Mouse (Mus musculus) liver, embryonic 14.5 days (tissue): ENCODE data around the gene Phyh. TPM values are rescaled to one million over a fixed set of nuclear protein-coding genes. Genes with fewer than 3 reads are reported as not detected.

Experiments used
- ATAC-seq: fragments of 200-750 bp; cut with Nextera tagmentation; 2 replicates; pipeline ENCODE4 v1.8.0; 2017; ENCODE audit warnings: moderate number of reproducible peaks, mild to moderate bottlenecking, moderate library complexity; ENCODE audit not compliant: insufficient read depth
- DNase-seq, 3 experiments: peaks; one replicate each; pipeline ENCODE4 v3.0.0-alpha.2; 2012 to 2013; ENCODE audit warnings: low read depth in 3 of 3, low spot score in 3 of 3
- H3K27ac ChIP-seq: fragments of 300-500 bp; sonication (generic); 2 replicates; pipeline ENCODE4 v1.5.1; 2014; ENCODE audit warnings: moderate library complexity, mild to moderate bottlenecking, control low read depth, inconsistent platforms
- H3K27me3 ChIP-seq: fragments of 300-500 bp; sonication (generic); 2 replicates; pipeline ENCODE4 v1.6.1; 2014; ENCODE audit warnings: mild to moderate bottlenecking, low read length, moderate library complexity; ENCODE audit not compliant: control insufficient read depth, insufficient read depth
- H3K36me3 ChIP-seq: fragments of 300-500 bp; sonication (generic); replicated peaks from 2 replicates; pipeline ENCODE4 v1.6.1; 2014; ENCODE audit warnings: low read depth; ENCODE audit not compliant: control insufficient read depth, insufficient read depth
- H3K4me1 ChIP-seq, 2 experiments: fragments of 200-500 bp in 1 of 2; fragments of 300-500 bp in 1 of 2; sonication (generic) in 1 of 2; replicated peaks; 2 replicates each; pipeline ENCODE4 v1.6.1; 2012 to 2014; ENCODE audit warnings: antibody characterized with exemption in 1 of 2, inconsistent platforms in 1 of 2, low read length in 1 of 2; ENCODE audit not compliant: control insufficient read depth in 2 of 2, insufficient read depth in 2 of 2
- H3K4me2 ChIP-seq: fragments of 300-500 bp; sonication (generic); 2 replicates; pipeline ENCODE4 v1.6.1; 2014; ENCODE audit warnings: low read depth, mild to moderate bottlenecking, control low read depth, moderate library complexity
- H3K4me3 ChIP-seq, 2 experiments: fragments of 200-500 bp in 1 of 2; fragments of 300-500 bp in 1 of 2; sonication (generic) in 1 of 2; 2 replicates each; pipeline ENCODE4 v1.5.1; 2012 to 2014; ENCODE audit warnings: low read depth in 2 of 2, low read length in 2 of 2, mild to moderate bottlenecking in 2 of 2, control low read depth in 1 of 2, inconsistent platforms in 1 of 2, moderate library complexity in 1 of 2; ENCODE audit not compliant: insufficient read depth in 1 of 2
- H3K9ac ChIP-seq: fragments of 300-500 bp; sonication (generic); replicated peaks from 2 replicates; pipeline ENCODE4 v1.6.1; 2014; ENCODE audit warnings: mild to moderate bottlenecking, control low read depth, moderate library complexity
- H3K9me3 ChIP-seq: fragments of 300-500 bp; sonication (generic); 2 replicates; pipeline ENCODE4 v1.6.1; 2016; ENCODE audit warnings: low read length, mixed read lengths; ENCODE audit not compliant: control insufficient read depth
- CTCF ChIP-seq: IDR thresholded peaks from 2 replicates; pipeline ENCODE4 v1.5.1; 2016; ENCODE audit warnings: antibody characterized with exemption, low read depth, control low read depth
- EP300 ChIP-seq: IDR thresholded peaks from 2 replicates; pipeline ENCODE4 v1.6.1; 2016; ENCODE audit warnings: antibody characterized with exemption, low read depth
- WGBS: fragments of 180-500 bp; shearing (Covaris S2); extraction: QIAGEN DNeasy Blood & Tissue Kit; methylation state at CpG from one replicate; pipeline ENCODE4 v1.1.7; 2014; ENCODE audit not compliant: insufficient replicate concordance; 5-methylcytosine and 5-hydroxymethylcytosine counted together
- polyA plus RNA-seq, 2 experiments: library from polyadenylated mRNA; depleted of rRNA in 1 of 2; stranded (reverse) in 1 of 2; unstranded in 1 of 2; fragments of >200 nt; fragmentation: Nextera tagmentation in 1 of 2; extraction: Ambion mirVana in 1 of 2; gene quantifications; 2 replicates each; pipeline versions ENCODE4 v1.2.1 to v1.2.3; 2012 to 2014

Phyh gene
- polyA plus RNA-seq, 2 experiments: 38.8 to 63.8 TPM

DNA sequence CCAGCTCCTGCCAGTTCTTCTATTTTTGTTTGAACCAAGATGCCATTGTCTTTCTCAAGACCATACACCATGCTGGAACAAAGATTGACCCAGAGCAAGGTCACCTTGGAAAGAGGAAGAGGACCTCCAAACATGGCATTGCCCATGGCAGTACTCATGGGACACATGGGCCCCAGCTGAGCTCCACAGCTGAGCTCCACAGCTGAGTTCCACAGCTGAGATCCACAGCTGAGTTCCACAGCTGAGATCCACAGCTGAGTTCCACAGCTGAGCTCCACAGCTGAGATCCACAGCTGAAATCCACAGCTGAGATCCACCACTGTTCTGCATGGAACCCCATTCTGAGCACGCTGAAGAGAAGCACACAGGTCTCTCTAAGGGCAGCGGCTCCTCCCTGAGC lies 32.2 kb downstream of the Phyh start:
- no peak overlapping the region for H3K4me2 ChIP-seq
- no peaks in the 10 kb centered on the region for H3K27me3 ChIP-seq
- no peak overlapping the region for H3K27ac ChIP-seq
- H3K9ac ChIP-seq: no peak overlapping the region
- H3K4me3 ChIP-seq: no peak overlapping the region
- DNase-seq: no peak
- H3K36me3 ChIP-seq: no peaks in the 10 kb centered on the region
- WGBS: 76% methylated on average over 2 of the region's 2 CpGs
- H3K4me1 ChIP-seq: no peaks in the 10 kb centered on the region
- ATAC-seq: no peak
- TF ChIP-seq EP300: no peak
- no peak for TF ChIP-seq CTCF
- no peaks in the 10 kb centered on the region for H3K9me3 ChIP-seq

DNA sequence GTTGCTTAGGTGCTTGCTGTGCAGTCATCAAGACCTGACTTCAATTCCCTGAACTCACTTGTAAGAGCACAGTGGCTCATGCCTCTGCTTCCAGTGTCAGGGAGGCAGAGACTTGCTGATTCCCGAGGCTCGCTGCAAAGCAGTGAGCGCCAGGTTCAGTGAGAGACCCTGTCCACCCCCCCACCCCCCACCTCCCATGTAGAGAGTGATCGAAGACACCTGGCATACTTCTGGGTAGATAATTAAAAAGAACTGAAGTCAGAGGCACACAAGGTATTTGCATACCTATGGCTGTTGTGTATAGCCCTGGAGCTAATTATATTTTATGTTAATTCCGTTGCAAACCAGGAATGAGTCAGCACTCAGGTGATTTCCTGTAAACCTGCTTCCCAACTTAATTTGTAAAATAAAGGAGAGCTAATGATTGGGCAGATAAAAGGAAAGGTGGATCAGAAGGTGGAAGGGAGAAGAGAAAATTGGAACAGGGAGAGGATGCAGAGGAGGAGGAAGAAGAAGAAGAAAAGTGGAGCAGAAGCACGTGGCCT lies 35.5 kb downstream of the Phyh start:
- H3K27me3 ChIP-seq: no peaks in the 10 kb centered on the region
- H3K9ac ChIP-seq: no peak overlapping the region
- DNase-seq: no peak
- TF ChIP-seq CTCF: no peak
- TF ChIP-seq EP300: no peak
- no peak for ATAC-seq
- H3K4me2 ChIP-seq: no peak overlapping the region
- H3K4me1 ChIP-seq: no peaks in the 10 kb centered on the region
- no peak overlapping the region for H3K4me3 ChIP-seq
- WGBS: 67% methylated on average over 6 of the region's 6 CpGs
- no peak overlapping the region for H3K27ac ChIP-seq
- no peaks in the 10 kb centered on the region for H3K9me3 ChIP-seq
- no peaks in the 10 kb centered on the region for H3K36me3 ChIP-seq

- Histone ChIP-seq H3K36me3 (no peaks in the 10 kb centered on the region), H3K4me2 (no peak overlapping the region), H3K27me3 (no peaks in the 10 kb centered on the region), H3K27ac (no peak overlapping the region), H3K9me3 (no peaks in the 10 kb centered on the region), H3K9ac (no peak overlapping the region), H3K4me3 (no peak overlapping the region), H3K4me1 (no peaks in the 10 kb centered on the region)
- DNase-seq (no peak), ATAC-seq (no peak)
- 71% methylated on average over 12 of the region's 12 CpGs for WGBS
- TF ChIP-seq EP300: no peak
- TF ChIP-seq CTCF: no peak
These were observed 39.2 kb downstream of the Phyh start for GRCm38 (mm10) chr2:4958039-4958438.

GRCm38 (mm10) chr2:4967806-4968205 lies 49.0 kb downstream of the Phyh start:
- H3K9me3 ChIP-seq: no peaks in the 10 kb centered on the region
- DNase-seq: no peak
- no peak overlapping the region for H3K4me2 ChIP-seq
- no peak for ATAC-seq
- no peak overlapping the region for H3K9ac ChIP-seq
- WGBS: 68% methylated on average over 2 of the region's 2 CpGs
- H3K4me1 ChIP-seq: no peaks in the 10 kb centered on the region
- no peaks in the 10 kb centered on the region for H3K36me3 ChIP-seq
- no peak for TF ChIP-seq EP300
- no peak for TF ChIP-seq CTCF
- no peaks in the 10 kb centered on the region for H3K27me3 ChIP-seq
- no peak overlapping the region for H3K27ac ChIP-seq
- H3K4me3 ChIP-seq: no peak overlapping the region

DNA sequence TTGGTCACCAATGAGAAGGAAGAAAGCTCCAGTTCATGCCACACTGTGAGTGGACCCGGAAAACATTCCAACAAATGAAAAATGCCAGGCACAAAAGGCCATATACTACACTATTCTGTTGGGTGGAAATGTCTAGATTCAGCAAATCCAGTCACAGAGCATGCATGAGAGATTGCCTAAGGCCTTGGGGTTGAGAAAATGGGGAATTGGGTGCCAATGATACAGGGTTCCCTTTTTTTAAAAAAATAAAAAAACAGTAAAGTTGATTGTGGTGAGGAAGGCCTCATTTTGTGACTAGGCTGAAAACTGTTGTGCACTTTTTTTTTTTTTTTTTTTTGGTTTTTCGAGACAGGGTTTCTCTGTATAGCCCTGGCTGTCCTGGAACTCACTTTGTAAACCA lies 50.3 kb downstream of the Phyh start:
- ATAC-seq: no peak

More for the DNA sequence above, 50.3 kb downstream of the Phyh start:
- Histone ChIP-seq H3K4me1 (no peaks in the 10 kb centered on the region), H3K9me3 (no peaks in the 10 kb centered on the region), H3K9ac (no peak overlapping the region), H3K36me3 (no peaks in the 10 kb centered on the region), H3K27me3 (no peaks in the 10 kb centered on the region), H3K4me2 (no peak overlapping the region), H3K4me3 (no peak overlapping the region), H3K27ac (no peak overlapping the region)
- DNase-seq: no peak
- WGBS: 63% methylated on average over 1 of the region's 2 CpGs
- TF ChIP-seq EP300: no peak
- TF ChIP-seq CTCF: no peak
